Mouse (Mus musculus): Measurements from ENCODE around the gene Susd6.

DNA sequence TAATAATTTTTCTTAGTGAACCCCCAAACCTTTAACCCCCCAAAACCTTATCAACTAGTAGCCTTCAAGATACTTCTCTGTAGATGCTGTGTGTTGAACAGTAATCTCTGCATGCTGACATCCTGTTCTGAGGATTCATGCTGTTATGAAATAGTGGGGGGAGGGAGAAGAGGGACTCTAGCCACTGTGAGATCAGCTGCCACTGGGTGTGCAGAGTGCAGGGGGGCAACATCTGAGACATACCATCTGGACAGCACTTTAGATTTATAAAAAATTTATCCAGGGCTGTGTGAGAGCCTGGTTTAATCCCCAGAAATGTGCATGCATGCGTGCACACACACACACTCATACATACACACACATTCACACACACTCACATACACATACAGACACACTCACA, 45.7 kb upstream of the Susd6 start:
- TF ChIP-seq POLR2A (IDR thresholded peaks at IDR 0.05; ENCODE audit: low read depth, low read length) (no peak), CTCF (IDR thresholded peaks at IDR 0.05; ENCODE audit: borderline replicate concordance, insufficient read depth, low read length) (no peak)

All from embryonic fibroblast, embryonic 13.5 days (primary cell).